Mouse (Mus musculus): ENCODE measurements at regions not wholly inside any gene's neighbourhood (a gene's known extent, or its start where the extent isn't known, plus 50 kb on each side); places are given as distances from the start of the nearest gene placed in this dataset.

- no peaks in the 10 kb centered on the region for H3K4me1 ChIP-seq (ENCODE audit: control insufficient read depth, insufficient read depth, low read length)
- H3K9me3 ChIP-seq (ENCODE audit: control insufficient read depth, low read length): no peaks in the 10 kb centered on the region
- no peak overlapping the region for H3K4me2 ChIP-seq
- ATAC-seq (ENCODE audit: low FRiP score) (no peak), DNase-seq (ENCODE audit: low spot score, missing footprints) (no peak)
- no peaks in the 10 kb centered on the region for H3K36me3 ChIP-seq (ENCODE audit: control insufficient read depth, insufficient read depth, low read length)
- H3K4me3 ChIP-seq (ENCODE audit: low read depth, low read length): no peak overlapping the region
- no peak overlapping the region for H3K9ac ChIP-seq (ENCODE audit: low read length)
- no peak overlapping the region for H3K27ac ChIP-seq (ENCODE audit: low read depth, low read length)
- no peaks in the 10 kb centered on the region for H3K27me3 ChIP-seq (ENCODE audit: control insufficient read depth, insufficient read depth, low read length)
- WGBS: 81% methylated on average over 3 of the region's 3 CpGs
Measured at GRCm38 (mm10) chr1:110605760-110606159, 371.6 kb downstream of the Cdh19 start.

GRCm38 (mm10) chr1:110581247-110581646, 396.1 kb downstream of the Cdh19 start:
- 0 out of 2 replicates have a peak, but pooled peaks have one; percentile 11 for ATAC-seq (ENCODE audit: low FRiP score)
- WGBS: 79% methylated on average over 1 of the region's 1 CpGs
- Histone ChIP-seq H3K4me1 (ENCODE audit: control insufficient read depth, insufficient read depth, low read length) (no peaks in the 10 kb centered on the region), H3K36me3 (ENCODE audit: control insufficient read depth, insufficient read depth, low read length) (no peaks in the 10 kb centered on the region), H3K4me3 (ENCODE audit: low read depth, low read length) (no peak overlapping the region), H3K4me2 (no peak overlapping the region), H3K9ac (ENCODE audit: low read length) (no peak overlapping the region), H3K27me3 (ENCODE audit: control insufficient read depth, insufficient read depth, low read length) (no peaks in the 10 kb centered on the region), H3K27ac (ENCODE audit: low read depth, low read length) (no peak overlapping the region), H3K9me3 (ENCODE audit: control insufficient read depth, low read length) (no peaks in the 10 kb centered on the region)
- no peak for DNase-seq (ENCODE audit: low spot score, missing footprints)
